Mouse (Mus musculus) brain, adult 10 weeks (tissue): ENCODE measurements around the gene Meox2. TPM values are rescaled to one million over a fixed set of nuclear protein-coding genes. Genes with fewer than 3 reads are reported as not detected.

Experiments used
- polyA plus RNA-seq: library from polyadenylated mRNA; stranded (reverse); fragments of 350-450 nt; fragmentation: Illumina TruSeq; extraction: RNeasy Lipid Tissue Mini Kit (QIAGEN cat#74804); gene quantifications from one replicate; pipeline ENCODE4 v1.2.3, GENCODE M21; 2015; ENCODE audit warnings: low read depth, low replicate concordance

Gene Meox2
- not detected for polyA plus RNA-seq

GRCm38 (mm10) chr12:37108390-37108738 lies at the start of gene Meox2:
Gene Meox2 (plus strand): TSS chr12:37108540.

Other genes starting within 250 kb of the Meox2 start
- gene Agmo, start 133.1 kb downstream of the Meox2 start, polyA plus RNA-seq, result 7.5 TPM